Mouse (Mus musculus): Measurements from ENCODE around the gene Adssl1. TPM values are rescaled to one million over a fixed set of nuclear protein-coding genes. Genes with fewer than 3 reads are reported as not detected.

Adssl1 gene
- total RNA-seq (2021): 10 to 100 TPM; 11.9 to 12.6 TPM

DNA sequence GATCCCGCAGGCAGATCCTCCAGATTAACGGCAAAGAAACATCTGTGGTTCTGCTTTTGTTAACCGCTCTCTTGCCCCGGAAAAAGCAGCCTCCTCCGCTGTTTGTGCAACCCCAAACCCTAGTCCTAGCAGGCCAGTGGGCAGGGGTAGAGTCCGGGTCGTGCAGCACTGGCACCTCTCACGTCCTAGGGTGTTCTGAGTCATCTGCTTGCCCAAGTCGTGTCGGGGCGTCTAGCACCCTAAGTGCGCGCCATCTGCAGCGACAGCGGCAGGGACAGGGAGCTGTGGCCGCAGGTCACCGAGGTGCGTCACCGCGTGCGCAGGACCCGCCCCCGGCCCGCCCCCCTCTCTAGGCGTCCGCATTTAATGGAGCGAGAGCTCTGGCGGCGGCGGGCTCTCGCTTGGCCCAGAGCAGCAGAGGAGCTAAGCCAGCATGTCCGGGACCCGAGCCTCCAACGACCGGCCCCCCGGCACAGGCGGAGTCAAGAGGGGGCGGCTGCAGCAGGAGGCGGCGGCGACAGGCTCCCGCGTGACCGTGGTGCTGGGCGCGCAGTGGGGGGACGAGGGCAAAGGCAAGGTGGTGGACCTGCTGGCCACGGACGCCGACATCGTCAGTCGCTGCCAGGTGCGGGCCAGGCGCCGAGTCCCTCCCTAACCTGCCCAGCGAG lies at the start of gene Adssl1:
Gene Adssl1, plus strand, starts transcription at position 360 of the 668 bp plus-strand sequence.
- peak; percentile 37 to 43 for DNase-seq

DNA sequence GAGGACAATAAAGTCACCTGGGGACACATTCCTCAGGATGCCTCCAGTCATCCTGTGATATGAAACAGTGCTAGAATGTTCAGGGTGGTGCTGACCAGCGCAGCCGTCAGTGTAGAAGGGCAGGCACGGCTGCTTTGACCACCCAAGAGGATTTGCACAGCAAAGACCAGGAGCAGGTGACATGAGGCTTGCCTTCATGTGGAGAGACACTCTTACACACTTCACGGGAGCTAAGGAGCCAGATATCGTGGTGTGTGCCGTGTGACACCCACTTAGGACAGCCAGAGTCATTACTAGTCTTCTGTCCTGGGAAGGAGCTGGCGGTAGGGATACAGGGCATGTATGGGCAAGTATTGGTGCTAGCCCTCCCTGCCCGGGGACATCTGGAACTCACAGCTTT lies 49.7 kb upstream of the Adssl1 start:
- DNase-seq: no peak

DNA sequence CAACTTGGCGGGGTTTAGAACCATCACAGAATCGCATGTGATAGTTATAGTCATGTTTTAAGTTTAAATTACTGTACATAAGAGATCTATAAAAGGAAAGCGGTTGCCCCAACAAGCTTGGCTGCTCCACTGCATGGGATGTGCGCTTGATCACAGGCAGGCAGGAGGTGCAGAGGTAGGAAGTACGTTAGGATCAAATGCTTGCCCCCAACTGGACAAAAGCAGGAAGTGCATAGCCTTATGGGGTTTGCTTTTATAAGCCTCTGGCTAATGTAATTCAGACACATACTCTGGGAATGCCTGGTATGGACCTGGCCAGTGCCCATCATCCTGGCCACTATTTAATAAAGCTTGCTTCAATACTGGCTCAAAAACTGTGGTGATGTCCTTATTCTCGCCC lies 48.8 kb upstream of the Adssl1 start:
- no peak for DNase-seq

DNA sequence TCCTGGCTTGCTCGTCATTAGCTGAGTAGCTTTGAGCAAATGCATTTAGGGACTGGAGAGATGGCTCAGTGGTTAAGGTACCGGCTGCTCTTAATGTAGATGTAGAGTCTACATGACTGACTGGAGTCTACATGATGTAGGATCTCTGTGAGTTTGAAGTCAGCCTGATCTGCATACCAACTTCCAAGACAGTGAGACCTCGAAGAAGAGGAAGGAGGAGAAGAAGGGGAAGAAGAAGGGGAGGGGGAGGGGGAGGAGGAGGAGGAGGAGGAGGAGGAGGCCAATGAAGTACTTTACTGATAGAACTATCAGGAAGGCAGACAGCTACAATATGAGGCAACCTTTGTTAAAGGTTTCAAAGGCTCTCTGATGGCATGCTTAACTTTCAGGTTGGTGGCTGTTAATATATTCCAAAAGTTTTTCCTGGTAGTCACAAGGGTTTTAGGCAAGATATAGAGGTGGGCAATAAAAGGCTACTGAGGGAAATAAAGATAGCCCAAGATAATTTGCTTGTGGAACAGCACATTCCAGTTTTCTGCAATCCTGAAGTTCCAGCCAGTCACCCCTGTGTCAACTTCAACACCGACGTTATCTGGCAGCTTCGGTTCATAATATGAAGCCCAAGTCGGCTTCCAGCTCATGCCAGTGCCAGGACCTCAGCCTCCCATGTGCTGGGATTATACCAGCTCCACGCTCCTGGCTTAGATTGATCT lies 44.4 kb upstream of the Adssl1 start:
- no peak for DNase-seq

DNA sequence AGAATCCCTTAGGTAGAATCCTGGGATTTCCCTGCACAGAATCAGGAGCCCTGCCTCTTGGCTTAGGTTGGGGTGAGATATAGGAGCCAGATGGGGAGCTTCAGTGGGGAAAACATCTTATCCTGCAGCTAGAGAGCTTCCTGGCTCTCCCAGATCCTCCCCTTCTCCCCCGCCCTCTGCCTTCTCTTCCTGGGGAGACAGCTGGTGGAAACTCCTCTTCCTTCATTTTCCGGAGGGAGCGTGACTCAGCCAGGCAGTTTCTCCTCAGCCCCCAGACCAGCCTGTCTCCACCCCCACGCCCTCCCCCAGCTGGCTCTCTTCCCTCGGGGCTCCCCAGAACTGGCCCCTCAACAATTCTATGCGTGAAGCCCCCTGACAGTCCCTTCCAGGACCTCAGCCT lies 43.5 kb upstream of the Adssl1 start:
- DNase-seq: peak; percentile 55 to 69

DNA sequence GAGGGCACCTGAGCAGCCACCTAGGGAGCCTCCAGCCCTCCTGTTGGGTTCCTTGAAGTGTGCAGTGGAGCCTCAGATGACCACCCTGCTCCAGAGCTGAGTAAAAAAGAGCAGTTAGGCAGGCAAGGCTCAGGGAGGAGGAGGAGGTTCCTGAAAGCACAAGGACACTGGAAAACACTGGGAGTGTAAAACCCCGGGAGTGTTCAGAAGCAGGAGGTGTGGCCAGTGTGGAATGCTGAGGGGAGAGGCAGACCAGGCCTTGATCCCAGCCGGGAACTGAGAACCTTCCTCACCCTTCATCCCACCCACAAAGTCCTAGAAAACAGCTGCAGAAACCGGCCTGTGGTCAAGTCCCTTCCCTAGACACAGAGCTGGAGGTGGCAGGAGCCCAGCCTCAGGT lies 43.1 kb upstream of the Adssl1 start:
- DNase-seq: no peak

DNA sequence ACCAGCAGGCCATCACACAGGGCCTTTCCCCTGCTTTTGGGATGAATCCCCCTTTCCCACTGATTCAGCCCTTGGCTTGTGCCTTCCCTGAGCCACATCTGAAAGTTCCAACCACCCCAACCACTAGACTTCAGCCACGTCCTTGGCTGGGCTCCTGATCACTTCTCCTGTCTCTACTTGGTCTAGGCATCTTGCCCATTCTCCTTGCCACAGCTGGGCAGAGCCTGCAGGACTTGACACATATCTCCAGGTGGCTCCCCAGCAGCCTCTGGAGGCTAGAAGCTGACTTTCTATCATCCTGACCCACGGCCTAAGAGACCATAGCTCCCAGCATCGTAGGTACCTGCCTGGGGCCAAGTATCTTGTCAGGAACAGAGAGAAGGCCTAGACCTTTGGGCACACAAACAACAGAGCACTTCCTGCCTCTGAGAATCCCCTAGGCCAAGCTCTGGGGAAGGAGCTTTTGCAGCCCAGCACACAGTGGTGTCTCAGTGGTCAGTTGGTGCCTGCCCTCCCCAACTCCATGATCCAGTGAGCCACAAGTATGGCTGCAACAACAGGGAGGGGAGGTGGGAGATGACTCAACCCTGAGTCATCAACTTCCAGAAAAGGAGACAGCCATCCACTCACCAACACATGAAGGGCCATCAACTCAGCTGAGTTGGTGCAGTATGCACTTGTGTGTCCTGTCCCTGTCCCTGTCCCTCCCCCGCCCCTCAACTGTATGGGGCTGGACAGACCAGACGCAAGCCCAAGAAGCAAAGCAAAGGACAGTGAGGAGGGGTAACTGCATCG lies 41.4 kb upstream of the Adssl1 start:
- DNase-seq: no peak

- no peak for DNase-seq
Observed at GRCm38 (mm10) chr12:112579430-112579829, 40.4 kb upstream of the Adssl1 start.

DNA sequence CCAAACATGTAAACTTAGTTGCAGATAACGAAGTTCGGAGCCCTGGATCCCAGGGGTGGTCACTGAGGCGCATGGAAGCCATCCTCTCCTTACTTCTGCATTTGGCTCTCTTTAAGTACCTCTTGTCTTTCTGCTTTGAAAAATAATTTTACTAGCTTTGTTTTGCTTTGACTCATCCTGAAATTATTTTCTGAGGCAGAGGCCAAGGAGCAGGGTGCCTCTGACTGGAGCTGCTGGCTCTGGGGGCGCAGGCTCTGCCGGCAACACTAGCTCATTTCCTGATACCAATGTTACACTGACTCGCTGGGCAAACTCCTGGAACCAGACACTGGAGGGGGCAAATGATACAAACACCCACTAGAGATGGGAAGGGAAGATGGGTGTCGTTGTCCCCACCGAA lies 39.9 kb upstream of the Adssl1 start:
- DNase-seq: no peak

- no peak for DNase-seq
Observed at GRCm38 (mm10) chr12:112581113-112581512, 38.7 kb upstream of the Adssl1 start.

- DNase-seq: no peak
Observed at GRCm38 (mm10) chr12:112584954-112585353, 34.9 kb upstream of the Adssl1 start.

- peak; percentile 57 to 69 for DNase-seq
Observed at GRCm38 (mm10) chr12:112585924-112586538, 33.8 kb upstream of the Adssl1 start.

GRCm38 (mm10) chr12:112587125-112588124 lies 32.4 kb upstream of the Adssl1 start:
- no peak for DNase-seq

GRCm38 (mm10) chr12:112588426-112589256 lies 31.2 kb upstream of the Adssl1 start, which contains the start of gene Inf2:
TSS of gene Inf2 (plus strand) at chr12:112588784.
- peak; percentile 85 to 87 for DNase-seq

- DNase-seq: no peak
Observed at GRCm38 (mm10) chr12:112589491-112590191, 30.2 kb upstream of the Adssl1 start.

GRCm38 (mm10) chr12:112590566-112591239 lies 29.1 kb upstream of the Adssl1 start:
- peak; percentile 49 to 50 for DNase-seq

GRCm38 (mm10) chr12:112591240-112591639 lies 28.6 kb upstream of the Adssl1 start:
- DNase-seq: no peak

DNA sequence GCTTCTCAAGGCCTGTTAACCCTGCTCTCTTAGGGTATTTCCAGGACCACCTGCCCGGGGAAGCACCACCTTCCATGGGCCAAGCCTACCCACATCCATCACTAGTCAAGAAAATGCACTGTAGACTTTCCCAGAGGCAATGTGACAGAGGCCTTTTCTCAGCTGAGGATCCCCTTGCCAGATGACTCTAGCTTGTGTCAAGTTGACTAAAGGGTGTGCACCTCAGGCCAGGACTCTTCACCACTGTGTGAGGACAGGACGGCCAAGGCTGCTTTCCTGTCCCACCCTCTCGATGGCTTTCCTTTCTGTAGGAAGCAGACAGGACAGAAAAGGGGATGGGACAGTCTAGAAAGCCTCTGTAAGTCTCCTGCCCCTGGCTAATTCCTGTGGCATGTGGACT lies 28.1 kb upstream of the Adssl1 start:
- DNase-seq: no peak

All from layer of hippocampus, postnatal 36 days (tissue).